Mouse (Mus musculus) C2C12 (cell line): ENCODE measurements around the gene 2900026A02Rik. TPM values are rescaled to one million over a fixed set of nuclear protein-coding genes. Genes with fewer than 3 reads are reported as not detected.

Experiments used
- H3K27me3 ChIP-seq: one replicate; pipeline ENCODE4 v1.6.1; 2011; ENCODE audit not compliant: control insufficient read depth, insufficient read depth, insufficient read length
- H3K36me3 ChIP-seq: one replicate; pipeline ENCODE4 v1.6.1; 2011; ENCODE audit not compliant: control insufficient read depth, insufficient read depth
- H3K4me3 ChIP-seq: one replicate; pipeline ENCODE4 v1.5.1; 2011; ENCODE audit warnings: mild to moderate bottlenecking, control low read depth; ENCODE audit not compliant: poor library complexity, insufficient read depth, severe bottlenecking
- H3K79me2 ChIP-seq: one replicate; pipeline ENCODE4 v1.6.1; 2011; ENCODE audit not compliant: control insufficient read depth, insufficient read depth
- H3K79me3 ChIP-seq: one replicate; pipeline ENCODE4 v1.6.1; 2011; ENCODE audit warnings: low read depth, control low read depth
- H3ac ChIP-seq: one replicate; pipeline ENCODE3; 2011; ENCODE audit warnings: low read depth; ENCODE audit not compliant: control insufficient read depth, insufficient read length
- CEBPB ChIP-seq: IDR thresholded peaks from one replicate; pipeline ENCODE4 v1.6.1; 2011; ENCODE audit warnings: low read depth, mild to moderate bottlenecking, control low read depth, moderate library complexity
- CTCF ChIP-seq: IDR thresholded peaks from one replicate; pipeline ENCODE4 v1.5.1; 2011; ENCODE audit not compliant: control insufficient read depth, insufficient read depth, insufficient read length
- FOSL1 ChIP-seq: IDR thresholded peaks from one replicate; pipeline ENCODE4 v1.8.0; 2011; ENCODE audit warnings: mild to moderate bottlenecking, low read length; ENCODE audit not compliant: poor library complexity, insufficient read depth, severe bottlenecking
- MAX ChIP-seq: IDR thresholded peaks from one replicate; pipeline ENCODE4 v1.6.1; 2011; ENCODE audit warnings: mild to moderate bottlenecking, control low read depth
- MYOD1 ChIP-seq: IDR thresholded peaks from one replicate; pipeline ENCODE4 v1.6.1; 2011; ENCODE audit warnings: low read depth; ENCODE audit not compliant: control insufficient read depth, insufficient read length
- MYOG ChIP-seq: IDR thresholded peaks from one replicate; pipeline ENCODE4 v1.6.1; 2011; ENCODE audit not compliant: control insufficient read depth, insufficient read length; ENCODE audit errors: extremely low read depth
- USF1 ChIP-seq: IDR thresholded peaks from one replicate; pipeline ENCODE4 v1.6.1; 2011; ENCODE audit warnings: low read depth, mild to moderate bottlenecking, control low read depth, moderate library complexity
- polyA plus RNA-seq: library from polyadenylated mRNA; unstranded; fragments of >200 nt; fragmentation: generic; extraction: Trizol; gene quantifications from one replicate; pipeline ENCODE4 v1.2.1, GENCODE M21; 2012; ENCODE audit warnings: missing spikeins

2900026A02Rik gene
- polyA plus RNA-seq, 1 experiment: 8.4 TPM

DNA sequence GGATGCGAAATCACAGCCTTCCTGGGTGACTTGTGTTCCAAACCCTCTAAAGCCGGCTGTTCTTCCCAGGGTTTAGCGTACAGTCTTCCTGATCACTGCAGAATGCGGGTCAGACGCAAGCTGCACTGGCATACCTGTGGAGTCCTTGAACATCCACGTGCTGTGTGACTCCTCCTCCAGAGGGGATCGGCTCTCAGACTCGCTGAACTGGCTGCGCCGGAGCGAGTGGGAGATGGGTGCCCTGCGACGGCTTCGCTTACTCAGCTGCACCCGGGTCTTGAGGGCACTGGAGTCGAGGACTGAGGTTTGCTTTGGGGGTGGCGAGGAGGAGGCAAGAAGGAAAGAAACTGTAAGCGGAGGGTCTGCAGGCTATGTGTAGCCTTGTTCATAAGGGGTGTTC, 125.6 kb downstream of the 2900026A02Rik start:
- Histone ChIP-seq H3K36me3 (peaks cover 4% of the 10 kb centered on the region), H3K79me2 (no peaks in the 10 kb centered on the region), H3K4me3 (no peak overlapping the region), H3K79me3 (no peaks in the 10 kb centered on the region), H3K27me3 (no peaks in the 10 kb centered on the region), H3ac (no peak overlapping the region)
- no peak for TF ChIP-seq CEBPB
- no peak for TF ChIP-seq USF1
- no peak for TF ChIP-seq MYOD1
- TF ChIP-seq CTCF: no peak
- no peak for TF ChIP-seq MYOG
- TF ChIP-seq FOSL1: no peak
- no peak for TF ChIP-seq MAX

GRCm38 (mm10) chr5:113092406-113092805, 128.6 kb downstream of the 2900026A02Rik start:
- Histone ChIP-seq H3K79me2 (no peaks in the 10 kb centered on the region), H3K4me3 (no peak overlapping the region), H3K36me3 (peaks cover 9% of the 10 kb centered on the region), H3ac (no peak overlapping the region), H3K79me3 (no peaks in the 10 kb centered on the region), H3K27me3 (no peaks in the 10 kb centered on the region)
- TF ChIP-seq MAX (no peak), MYOG (no peak), FOSL1 (no peak), USF1 (no peak), CEBPB (no peak), CTCF (no peak), MYOD1 (no peak)

DNA sequence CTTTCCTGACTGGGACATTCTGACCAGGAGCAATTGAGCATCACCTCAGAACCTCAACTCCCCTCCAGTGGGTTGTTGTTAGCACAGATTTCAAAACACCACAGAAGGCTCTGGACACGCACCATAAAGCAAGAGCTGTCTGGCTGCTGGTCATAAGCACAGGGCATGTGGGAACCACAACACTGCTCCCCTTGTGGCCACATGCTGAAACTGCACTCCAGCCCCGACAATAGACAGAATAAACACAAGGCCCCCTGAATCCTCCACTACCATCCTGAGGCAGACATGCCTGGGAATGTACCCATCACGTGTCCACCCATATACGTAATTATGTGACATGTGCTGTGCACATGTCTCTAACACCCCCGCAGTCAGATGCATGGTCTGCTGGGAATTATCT, 129.9 kb downstream of the 2900026A02Rik start:
- H3ac ChIP-seq: no peak overlapping the region
- peaks cover 9% of the 10 kb centered on the region for H3K36me3 ChIP-seq
- H3K79me2 ChIP-seq: no peaks in the 10 kb centered on the region
- no peaks in the 10 kb centered on the region for H3K27me3 ChIP-seq
- TF ChIP-seq CEBPB (no peak), CTCF (peak; percentile 54), USF1 (no peak), FOSL1 (no peak)
- no peaks in the 10 kb centered on the region for H3K79me3 ChIP-seq
- no peak overlapping the region for H3K4me3 ChIP-seq

DNA sequence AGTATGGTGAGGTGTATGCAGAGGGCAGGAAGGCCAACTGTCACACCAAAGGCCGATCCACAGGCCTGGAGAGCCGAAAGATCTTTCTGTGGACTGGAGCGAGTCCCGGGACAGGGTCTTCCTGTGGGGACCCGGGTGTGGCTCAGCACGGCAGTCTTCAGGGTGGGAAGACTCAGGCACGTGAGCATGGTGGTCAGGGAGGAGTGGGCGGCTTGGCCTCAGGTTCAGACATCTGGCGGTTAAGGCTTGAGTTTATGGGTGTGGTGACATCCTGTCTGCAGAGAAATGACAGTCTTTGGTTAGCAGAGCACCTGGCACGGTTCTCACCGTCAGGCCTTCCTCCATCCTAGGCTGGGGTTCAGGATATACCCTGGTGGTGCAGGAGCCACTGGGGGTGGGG, 130.3 kb downstream of the 2900026A02Rik start:
- TF ChIP-seq CTCF: no peak
- no peak for TF ChIP-seq FOSL1
- TF ChIP-seq MYOD1: no peak
- no peak for TF ChIP-seq MYOG
- TF ChIP-seq CEBPB: no peak
- TF ChIP-seq USF1: no peak
- TF ChIP-seq MAX: no peak
- no peaks in the 10 kb centered on the region for H3K79me3 ChIP-seq
- no peaks in the 10 kb centered on the region for H3K79me2 ChIP-seq
- no peak overlapping the region for H3ac ChIP-seq
- H3K4me3 ChIP-seq: no peak overlapping the region
- peaks cover 9% of the 10 kb centered on the region for H3K36me3 ChIP-seq
- H3K27me3 ChIP-seq: no peaks in the 10 kb centered on the region

DNA sequence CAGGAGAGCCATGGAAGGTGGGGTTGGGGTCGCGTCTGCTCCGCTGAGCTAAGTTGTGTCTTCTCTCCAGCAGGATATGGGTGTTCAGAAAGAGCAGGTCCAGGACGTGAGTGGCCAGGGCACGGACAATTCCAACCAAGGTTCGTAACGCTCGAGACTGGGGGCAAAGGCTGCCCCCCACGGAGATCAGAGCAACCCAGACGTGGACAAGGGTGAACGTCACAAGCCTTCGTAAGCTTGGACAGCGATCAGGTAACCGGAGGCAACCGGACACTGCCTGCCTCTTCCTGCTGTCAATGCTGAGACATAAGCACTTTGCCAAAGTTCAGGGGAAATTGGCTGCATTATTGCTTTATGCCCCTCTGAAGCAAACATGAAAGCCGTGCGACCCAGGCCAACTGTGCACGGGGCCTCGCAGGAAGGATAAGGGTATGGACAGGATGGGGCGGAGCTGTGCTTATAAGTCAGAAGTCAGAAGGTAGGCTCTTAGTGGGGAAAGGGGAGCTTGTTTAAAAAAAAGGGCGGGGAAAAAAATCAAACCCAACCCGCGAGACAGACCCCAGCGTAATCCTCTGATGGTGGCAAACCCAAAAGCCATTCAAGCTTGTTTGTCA, 130.9 kb downstream of the 2900026A02Rik start:
- no peak overlapping the region for H3K4me3 ChIP-seq
- H3K36me3 ChIP-seq: peaks cover 5% of the 10 kb centered on the region
- TF ChIP-seq MYOG (no peak), CTCF (no peak), MAX (no peak), FOSL1 (no peak)
- no peaks in the 10 kb centered on the region for H3K79me2 ChIP-seq
- H3K27me3 ChIP-seq: no peaks in the 10 kb centered on the region
- no peaks in the 10 kb centered on the region for H3K79me3 ChIP-seq
- H3ac ChIP-seq: no peak overlapping the region

DNA sequence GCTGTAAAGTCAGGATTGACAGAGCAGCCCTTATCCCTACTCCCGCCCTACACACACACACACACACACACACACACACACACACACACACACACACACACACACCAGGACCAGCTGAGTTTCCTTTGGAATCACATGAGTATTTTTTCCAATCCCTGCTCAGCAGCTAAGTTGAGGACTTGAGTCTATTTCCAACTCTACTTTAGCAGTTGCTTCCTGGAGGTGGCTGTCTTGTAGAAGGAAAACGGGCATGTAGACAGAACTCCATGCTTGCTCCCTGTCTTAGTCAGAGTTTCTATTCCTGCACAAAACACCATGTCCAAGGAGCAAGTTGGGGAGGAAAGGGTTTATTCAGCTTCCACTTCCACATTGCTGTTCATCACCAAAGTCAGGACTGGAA, 133.6 kb downstream of the 2900026A02Rik start:
- no peaks in the 10 kb centered on the region for H3K79me2 ChIP-seq
- H3K4me3 ChIP-seq: no peak overlapping the region
- H3K27me3 ChIP-seq: no peaks in the 10 kb centered on the region
- no peaks in the 10 kb centered on the region for H3K79me3 ChIP-seq
- H3K36me3 ChIP-seq: peaks cover 4% of the 10 kb centered on the region
- TF ChIP-seq MYOD1 (no peak), CEBPB (no peak), CTCF (no peak), USF1 (no peak), MAX (no peak), FOSL1 (no peak), MYOG (no peak)
- H3ac ChIP-seq: no peak overlapping the region
